Mouse (Mus musculus): ENCODE results near the gene Sobp.

GRCm38 (mm10) chr10:43073281-43073680 lies 101.0 kb downstream of the Sobp start:
- no peak for TF ChIP-seq EP300 (optimal IDR thresholded peaks at IDR 0.05)
- TF ChIP-seq CTCF (IDR thresholded peaks at IDR 0.05; ENCODE audit: low read depth): no peak
